Comparison of ENCODE assay signal across 8 mouse cellular contexts in genomic region chr16:32278396-32278795, GRCm38 (mm10). TPM values are rescaled to one million over a fixed set of nuclear protein-coding genes. Genes with fewer than 3 reads are reported as not detected.
DNase-seq lines count a peak whose midpoint lies in the region; ATAC-seq and TF ChIP-seq lines count a peak whose summit lies in the region.

No protein-coding gene starts in this region.

- H3K4me2 ChIP-seq in heart, embryonic 11.5 days = peak overlapping the region; percentile 76
- peak overlapping the region; percentile 91 for H3K4me2 ChIP-seq in CH12.LX (ENCODE audit: insufficient read depth, low read depth, poor library complexity, severe bottlenecking)
- H3K4me2 ChIP-seq in heart, embryonic 16.5 days (ENCODE audit: low read depth, low read length) = peak overlapping the region; percentile 71

- no peak for TF ChIP-seq EP300 in CH12.LX (IDR thresholded peaks at IDR 0.05; ENCODE audit: low read length)

- 0 out of 2 replicates have a peak, but pooled peaks cover 3% of the 10 kb centered on the region for H3K9me3 ChIP-seq in heart, embryonic 11.5 days (replicated peaks; ENCODE audit: control insufficient read depth, low read length)
- H3K9me3 ChIP-seq in CH12.LX (replicated peaks; ENCODE audit: low read length) = peaks cover 13% of the 10 kb centered on the region
- peaks cover 7% of the 10 kb centered on the region for H3K9me3 ChIP-seq in heart, embryonic 16.5 days (replicated peaks; ENCODE audit: control insufficient read depth, low read length)
- H3K9me3 ChIP-seq in midbrain, embryonic 10.5 days (replicated peaks) = peaks cover 10% of the 10 kb centered on the region

- dilution Hi-C loops in CH12.LX (cut with MboI; ENCODE audit: extremely low pct_ligation_motif_present, extremely low pct_unique_long_range_greater_than_20kb, low sequenced_read_pairs) = no loop called here

- TF ChIP-seq POLR2A in CH12.LX (IDR thresholded peaks at IDR 0.05; ENCODE audit: low read depth, low read length) = no peak

- H3K36me3 ChIP-seq in heart, embryonic 11.5 days (ENCODE audit: control insufficient read depth, insufficient read depth, low read length) = peaks cover 16% of the 10 kb centered on the region
- H3K36me3 ChIP-seq in CH12.LX (replicated peaks in 1 of 2; ENCODE audit: control insufficient read depth in 1 of 2, insufficient read depth in 1 of 2, low read length in 1 of 2) = peaks cover 16 to 38% of the 10 kb centered on the region in 2 experiments
- peaks cover 16% of the 10 kb centered on the region for H3K36me3 ChIP-seq in heart, embryonic 16.5 days (ENCODE audit: control insufficient read depth, insufficient read depth)
- peaks cover 43% of the 10 kb centered on the region for H3K36me3 ChIP-seq in midbrain, embryonic 10.5 days

- 55% methylated on average over 7 of the region's 7 CpGs for WGBS in heart, embryonic 11.5 days (ENCODE audit: insufficient replicate concordance)
- WGBS in heart, embryonic 16.5 days = 45% methylated on average over 7 of the region's 7 CpGs
- WGBS in midbrain, embryonic 10.5 days = 73% methylated on average over 7 of the region's 7 CpGs

- in situ Hi-C loops in CH12.LX (cut with MboI; ENCODE audit: low pct_ligation_motif_present, low pct_unique_long_range_greater_than_20kb, low sequenced_read_pairs) = no loop called here

- peak overlapping the region; percentile 74 for H3K4me3 ChIP-seq in heart, embryonic 11.5 days (ENCODE audit: low read depth, low read length)
- H3K4me3 ChIP-seq in CH12.LX (replicated peaks in 1 of 3; ENCODE audit: low read depth in 2 of 3, low read length in 2 of 3, poor library complexity in 1 of 3) = peak overlapping the region; percentile 81 to 99 (median 84)
- peak overlapping the region; percentile 89 for H3K4me3 ChIP-seq in heart, embryonic 16.5 days (ENCODE audit: low read length)
- peak overlapping the region; percentile 93 for H3K4me3 ChIP-seq in midbrain, embryonic 10.5 days

- TF ChIP-seq RAD21 in CH12.LX (IDR thresholded peaks at IDR 0.05; ENCODE audit: low read depth, low read length) = no peak

- peaks cover 56% of the 10 kb centered on the region for H3K79me2 ChIP-seq in CH12.LX (replicated peaks; ENCODE audit: control insufficient read depth, extremely low read depth, insufficient read depth, poor library complexity, severe bottlenecking)

- H3K4me1 ChIP-seq in heart, embryonic 11.5 days (ENCODE audit: control insufficient read depth, insufficient read depth, low read length) = 0 out of 2 replicates have a peak, but pooled peaks cover 4% of the 10 kb centered on the region
- peaks cover 13 to 46% of the 10 kb centered on the region in 2 experiments for H3K4me1 ChIP-seq in CH12.LX (ENCODE audit: control insufficient read depth in 1 of 2, insufficient read depth in 2 of 2)
- peaks cover 15% of the 10 kb centered on the region for H3K4me1 ChIP-seq in heart, embryonic 16.5 days (ENCODE audit: control insufficient read depth, insufficient read depth, low read length)
- H3K4me1 ChIP-seq in midbrain, embryonic 10.5 days = peaks cover 34% of the 10 kb centered on the region

- H3K27ac ChIP-seq in heart, embryonic 11.5 days (ENCODE audit: low read depth, low read length) = no peak overlapping the region
- H3K27ac ChIP-seq in CH12.LX (ENCODE audit: insufficient read depth, low read depth) = no peak overlapping the region
- peak overlapping the region; percentile 99; the same call in 1 of the 2 replicates for H3K27ac ChIP-seq in heart, embryonic 16.5 days (ENCODE audit: low read length)
- H3K27ac ChIP-seq in midbrain, embryonic 10.5 days (replicated peaks) = peak overlapping the region; percentile 97

- DNase-seq in heart, adult 8-10 months (ENCODE audit: low spot score) = no peak
- peak; percentile 23 for DNase-seq in CH12.LX (ENCODE audit: extremely low read depth)
- no peak for DNase-seq in midbrain, embryonic 10.5 days (ENCODE audit: low spot score)
- DNase-seq in gastrocnemius, postnatal 25 days = no peak
- no peak for DNase-seq in kidney, adult 18-20 months

- no peak for ATAC-seq in heart, embryonic 11.5 days (replicated peaks; ENCODE audit: insufficient number of reproducible peaks, low FRiP score, low TSS enrichment)
- no peak for ATAC-seq in heart, embryonic 16.5 days (replicated peaks; ENCODE audit: extremely low read depth, insufficient read depth, low FRiP score)
- ATAC-seq in erythroid progenitor cell, adult 5-6 weeks (replicated peaks; ENCODE audit: low FRiP score, poor library complexity, severe bottlenecking) = no peak

- TF ChIP-seq CTCF in CH12.LX (conservative IDR thresholded peaks at IDR 0.05 in 1 of 2, IDR thresholded peaks at IDR 0.05 in 1 of 2; ENCODE audit: low read depth in 2 of 2, low read length in 2 of 2) = no peak

- no peaks in the 10 kb centered on the region for H3K27me3 ChIP-seq in heart, embryonic 11.5 days (ENCODE audit: control insufficient read depth, insufficient read depth, low read length)
- H3K27me3 ChIP-seq in CH12.LX (replicated peaks) = no peaks in the 10 kb centered on the region
- no peaks in the 10 kb centered on the region for H3K27me3 ChIP-seq in heart, embryonic 16.5 days (ENCODE audit: control insufficient read depth, insufficient read depth, low read length)
- no peaks in the 10 kb centered on the region for H3K27me3 ChIP-seq in midbrain, embryonic 10.5 days (ENCODE audit: low read depth, poor library complexity, severe bottlenecking)

- peak overlapping the region; percentile 94 for H3K9ac ChIP-seq in heart, embryonic 11.5 days (ENCODE audit: low read depth, low read length)
- H3K9ac ChIP-seq in CH12.LX (ENCODE audit: insufficient read depth, low read depth) = peak overlapping the region; percentile 79
- peak overlapping the region; percentile 99 for H3K9ac ChIP-seq in heart, embryonic 16.5 days (ENCODE audit: low read length)

RNA-seq across cellular contexts. Expression of gene Rnf168, which starts 1.1 kb away (rescaled TPM):
- 17.3 and 18.7 TPM in 2 replicates for polyA plus RNA-seq in heart, embryonic 11.5 days (2014; fragmentation: Nextera tagmentation; extraction: Ambion mirVana)
- total RNA-seq in heart, adult 8-10 months (2022) = 10 to 100 TPM; 11.3 to 15.3 (median 12.1) TPM
- 22.2 and 23.9 TPM in 2 replicates for total RNA-seq in CH12.LX (2012; rRNA removed)
- 37.9 and 40.7 TPM in 2 replicates for total RNA-seq in CH12.LX (2014; rRNA removed)
- 20.5 TPM in 2 replicates for polyA plus RNA-seq in CH12.LX (2012; ENCODE audit: insufficient read length, low read depth)
- polyA plus RNA-seq in heart, embryonic 16.5 days (2015; fragmentation: Nextera tagmentation; extraction: Ambion mirVana) = 17.3 and 19.3 TPM in 2 replicates
- 34.6 and 35.2 TPM in 2 replicates for polyA plus RNA-seq in midbrain, embryonic 10.5 days (2016; fragmentation: Nextera tagmentation; extraction: Ambion mirVana)
- total RNA-seq in gastrocnemius, postnatal 25 days (2021) = 10 to 100 TPM in 1 of 2 experiments, 1 to 10 TPM in 1; 9.8 to 10.5 TPM
- 20.5 and 25.6 TPM in 2 replicates for total RNA-seq in erythroid progenitor cell, adult 5-6 weeks (2015; ENCODE audit: low replicate concordance)
- 47.7 and 49.8 TPM in 2 replicates for total RNA-seq in erythroid progenitor cell, adult 5-6 weeks (2017; ENCODE audit: low replicate concordance)

RNA-seq across cellular contexts. Expression of gene Smco1, which starts 7.1 kb away (rescaled TPM):
- not detected in 2 replicates for polyA plus RNA-seq in heart, embryonic 11.5 days (2014; fragmentation: Nextera tagmentation; extraction: Ambion mirVana)
- 10 to 100 TPM; 21.6 to 33.8 (median 27.9) TPM for total RNA-seq in heart, adult 8-10 months (2022)
- not detected in 2 replicates for total RNA-seq in CH12.LX (2012; rRNA removed)
- total RNA-seq in CH12.LX (2014; rRNA removed) = not detected in 2 replicates
- not detected in 2 replicates for polyA plus RNA-seq in CH12.LX (2012; ENCODE audit: insufficient read length, low read depth)
- polyA plus RNA-seq in heart, embryonic 16.5 days (2015; fragmentation: Nextera tagmentation; extraction: Ambion mirVana) = 0.16 TPM in 1 of 2 replicates, not detected in the other
- polyA plus RNA-seq in midbrain, embryonic 10.5 days (2016; fragmentation: Nextera tagmentation; extraction: Ambion mirVana) = 0.07 TPM in 1 of 2 replicates, not detected in the other
- total RNA-seq in gastrocnemius, postnatal 25 days (2021) = 10 to 100 TPM; 48.0 to 55.0 TPM
- total RNA-seq in erythroid progenitor cell, adult 5-6 weeks (2015; ENCODE audit: low replicate concordance) = not detected in 2 replicates
- not detected in 2 replicates for total RNA-seq in erythroid progenitor cell, adult 5-6 weeks (2017; ENCODE audit: low replicate concordance)

RNA-seq across cellular contexts. Expression of gene Wdr53, which starts 31.4 kb away (rescaled TPM):
- 11.1 and 14.3 TPM in 2 replicates for polyA plus RNA-seq in heart, embryonic 11.5 days (2014; fragmentation: Nextera tagmentation; extraction: Ambion mirVana)
- 1 to 10 TPM; 3.8 to 8.3 (median 7.3) TPM for total RNA-seq in heart, adult 8-10 months (2022)
- total RNA-seq in CH12.LX (2012; rRNA removed) (22.7 and 26.1 TPM in 2 replicates), CH12.LX (2014; rRNA removed) (56.4 and 57.3 TPM in 2 replicates)
- polyA plus RNA-seq in CH12.LX (2012; ENCODE audit: insufficient read length, low read depth) = 28.6 and 38.9 TPM in 2 replicates
- 11.6 and 11.9 TPM in 2 replicates for polyA plus RNA-seq in heart, embryonic 16.5 days (2015; fragmentation: Nextera tagmentation; extraction: Ambion mirVana)
- 18.6 and 19.2 TPM in 2 replicates for polyA plus RNA-seq in midbrain, embryonic 10.5 days (2016; fragmentation: Nextera tagmentation; extraction: Ambion mirVana)
- total RNA-seq in gastrocnemius, postnatal 25 days (2021) = 1 to 10 TPM; 5.2 TPM
- total RNA-seq in erythroid progenitor cell, adult 5-6 weeks (2015; ENCODE audit: low replicate concordance) = 3.2 TPM in 1 of 2 replicates, not detected in the other
- 7.9 and 16.9 TPM in 2 replicates for total RNA-seq in erythroid progenitor cell, adult 5-6 weeks (2017; ENCODE audit: low replicate concordance)

RNA-seq across cellular contexts. Expression of gene Fbxo45, which starts 31.4 kb away (rescaled TPM):
- 11.2 and 12.4 TPM in 2 replicates for polyA plus RNA-seq in heart, embryonic 11.5 days (2014; fragmentation: Nextera tagmentation; extraction: Ambion mirVana)
- total RNA-seq in heart, adult 8-10 months (2022) = 10 to 100 TPM; 11.4 to 14.0 (median 13.2) TPM
- total RNA-seq in CH12.LX (2012; rRNA removed) (22.4 and 24.0 TPM in 2 replicates), CH12.LX (2014; rRNA removed) (24.4 and 25.4 TPM in 2 replicates)
- 20.0 and 21.4 TPM in 2 replicates for polyA plus RNA-seq in CH12.LX (2012; ENCODE audit: insufficient read length, low read depth)
- polyA plus RNA-seq in heart, embryonic 16.5 days (2015; fragmentation: Nextera tagmentation; extraction: Ambion mirVana) = 3.7 and 5.1 TPM in 2 replicates
- polyA plus RNA-seq in midbrain, embryonic 10.5 days (2016; fragmentation: Nextera tagmentation; extraction: Ambion mirVana) = 7.0 and 8.6 TPM in 2 replicates
- total RNA-seq in gastrocnemius, postnatal 25 days (2021) = 10 to 100 TPM; 13.8 to 13.9 TPM
- 14.1 and 15.9 TPM in 2 replicates for total RNA-seq in erythroid progenitor cell, adult 5-6 weeks (2015; ENCODE audit: low replicate concordance)
- 17.5 and 18.5 TPM in 2 replicates for total RNA-seq in erythroid progenitor cell, adult 5-6 weeks (2017; ENCODE audit: low replicate concordance)

RNA-seq across cellular contexts. Expression of gene Ubxn7, which starts 53.7 kb away (rescaled TPM):
- 21.0 and 22.2 TPM in 2 replicates for polyA plus RNA-seq in heart, embryonic 11.5 days (2014; fragmentation: Nextera tagmentation; extraction: Ambion mirVana)
- 10 to 100 TPM; 23.1 to 27.1 (median 24.5) TPM for total RNA-seq in heart, adult 8-10 months (2022)
- total RNA-seq in CH12.LX (2012; rRNA removed) (18.5 and 26.8 TPM in 2 replicates), CH12.LX (2014; rRNA removed) (28.0 and 32.8 TPM in 2 replicates)
- 25.7 and 32.5 TPM in 2 replicates for polyA plus RNA-seq in CH12.LX (2012; ENCODE audit: insufficient read length, low read depth)
- polyA plus RNA-seq in heart, embryonic 16.5 days (2015; fragmentation: Nextera tagmentation; extraction: Ambion mirVana) = 17.8 and 18.1 TPM in 2 replicates
- polyA plus RNA-seq in midbrain, embryonic 10.5 days (2016; fragmentation: Nextera tagmentation; extraction: Ambion mirVana) = 25.7 and 28.5 TPM in 2 replicates
- total RNA-seq in gastrocnemius, postnatal 25 days (2021) = 10 to 100 TPM; 13.0 to 16.2 TPM
- 15.1 and 31.9 TPM in 2 replicates for total RNA-seq in erythroid progenitor cell, adult 5-6 weeks (2015; ENCODE audit: low replicate concordance)
- 29.9 and 31.6 TPM in 2 replicates for total RNA-seq in erythroid progenitor cell, adult 5-6 weeks (2017; ENCODE audit: low replicate concordance)

Comparison
In these comparisons a context has a peak if more than half of its experiments do, and no peak if none do; other contexts are left out.
1. H3K27ac ChIP-seq: peak in heart, embryonic 16.5 days (single experiment) and midbrain, embryonic 10.5 days (single experiment); none in heart, embryonic 11.5 days (single experiment) and CH12.LX (single experiment).
2. RNA of gene Smco1, which starts 7.1 kb away (total RNA-seq): 48.0 to 55.0 TPM in gastrocnemius, postnatal 25 days and 21.6 to 33.8 TPM in heart, adult 8-10 months; not detected in CH12.LX and not detected in erythroid progenitor cell, adult 5-6 weeks; every median in the first group is over 10 times any median in the second.
3. Peak in every context shown above with its lines, with median percentiles within 50 percentile points of each other: H3K4me2 ChIP-seq, H3K4me3 ChIP-seq and H3K9ac ChIP-seq.